ENCODE assay signal across 8 mouse cellular contexts in genomic region chrX:48284386-48285005, GRCm38 (mm10). TPM values are rescaled to one million over a fixed set of nuclear protein-coding genes. Genes with fewer than 3 reads are reported as not detected.
A peak's percentile ranks its signal among the peaks of the same experiment; 100 is the strongest.
DNase-seq lines count a peak whose midpoint lies in the region; ATAC-seq and TF ChIP-seq lines count a peak whose summit lies in the region.

No protein-coding gene starts in this region.

- peak; percentile 73 for ATAC-seq in CD4-positive, CD25-positive, alpha-beta regulatory T cell, adult 4 months
- ATAC-seq in heart, embryonic 14.5 days (ENCODE audit: insufficient number of reproducible peaks, insufficient read depth, low FRiP score, low read depth): peak; percentile 81
- ATAC-seq in liver, embryonic 15.5 days (ENCODE audit: insufficient read depth): peak; percentile 77
- ATAC-seq in neural tube, embryonic 12.5 days (ENCODE audit: low FRiP score, low read depth): peak; percentile 90

- DNase-seq in fat pad, adult 2 months (ENCODE audit: extremely low read depth, low read depth, low spot score): peak; percentile 14
- DNase-seq in kidney, postnatal 25 days: peak; percentile 78 to 92
- peak; percentile 80 for DNase-seq in testis, postnatal 14 days (ENCODE audit: low spot score)

- TF ChIP-seq CTCF in bone marrow macrophage, adult 2 months (IDR thresholded peaks at IDR 0.05; ENCODE audit: low read depth, low read length): no peak

- H3K27ac ChIP-seq in bone marrow macrophage, adult 2 months (ENCODE audit: insufficient read depth, low read depth, low read length): peak overlapping the region; percentile 86
- peak overlapping the region; percentile 80 to 88 for H3K27ac ChIP-seq in heart, embryonic 14.5 days (replicated peaks in 1 of 2; ENCODE audit: control insufficient read depth in 1 of 2, insufficient read depth in 1 of 2, low read depth in 2 of 2, low read length in 2 of 2)
- H3K27ac ChIP-seq in liver, embryonic 15.5 days (replicated peaks): peak overlapping the region; percentile 97
- H3K27ac ChIP-seq in neural tube, embryonic 12.5 days: peak overlapping the region; percentile 77

- peak overlapping the region; percentile 65 for H3K4me2 ChIP-seq in heart, embryonic 14.5 days (ENCODE audit: low read length)
- H3K4me2 ChIP-seq in liver, embryonic 15.5 days: peak overlapping the region; percentile 82
- peak overlapping the region; percentile 58 for H3K4me2 ChIP-seq in neural tube, embryonic 12.5 days (replicated peaks)

- no peaks in the 10 kb centered on the region for H3K9me3 ChIP-seq in heart, embryonic 14.5 days (ENCODE audit: control insufficient read depth, low read length)
- H3K9me3 ChIP-seq in liver, embryonic 15.5 days (replicated peaks): no peaks in the 10 kb centered on the region
- no peaks in the 10 kb centered on the region for H3K9me3 ChIP-seq in neural tube, embryonic 12.5 days

- TF ChIP-seq POLR2A in bone marrow macrophage, adult 2 months (IDR thresholded peaks at IDR 0.05; ENCODE audit: borderline replicate concordance, low read depth, low read length): no peak

- peak overlapping the region; percentile 78 for H3K4me3 ChIP-seq in bone marrow macrophage, adult 2 months (ENCODE audit: insufficient read depth, low read length)
- peak overlapping the region; percentile 53 to 68 for H3K4me3 ChIP-seq in heart, embryonic 14.5 days (ENCODE audit: control insufficient read depth in 1 of 2, insufficient read depth in 1 of 2, low read depth in 1 of 2, low read length in 2 of 2)
- peak overlapping the region; percentile 63 for H3K4me3 ChIP-seq in liver, embryonic 15.5 days (replicated peaks)
- H3K4me3 ChIP-seq in neural tube, embryonic 12.5 days: peak overlapping the region; percentile 41

- H3K9ac ChIP-seq in heart, embryonic 14.5 days (ENCODE audit: low read length): peak overlapping the region; percentile 74
- peak overlapping the region; percentile 67 for H3K9ac ChIP-seq in liver, embryonic 15.5 days
- peak overlapping the region; percentile 52; the same call in 1 of the 2 replicates for H3K9ac ChIP-seq in neural tube, embryonic 12.5 days

- H3K27me3 ChIP-seq in heart, embryonic 14.5 days (ENCODE audit: control insufficient read depth, insufficient read depth, low read length): peaks cover 8% of the 10 kb centered on the region
- H3K27me3 ChIP-seq in liver, embryonic 15.5 days: no peaks in the 10 kb centered on the region; the same call in 1 of the 2 replicates
- H3K27me3 ChIP-seq in neural tube, embryonic 12.5 days (replicated peaks): no peaks in the 10 kb centered on the region

- peaks cover 12% of the 10 kb centered on the region; the same call in 1 of the 2 replicates for H3K36me3 ChIP-seq in heart, embryonic 14.5 days (ENCODE audit: control insufficient read depth, insufficient read depth, low read length)
- peaks cover 15% of the 10 kb centered on the region; the same call in 1 of the 2 replicates for H3K36me3 ChIP-seq in liver, embryonic 15.5 days (replicated peaks)
- H3K36me3 ChIP-seq in neural tube, embryonic 12.5 days: no peaks in the 10 kb centered on the region; the same call in 1 of the 2 replicates

- H3K4me1 ChIP-seq in bone marrow macrophage, adult 2 months (ENCODE audit: control insufficient read depth, insufficient read depth, low read length): no peaks in the 10 kb centered on the region
- H3K4me1 ChIP-seq in heart, embryonic 14.5 days (ENCODE audit: control insufficient read depth in 2 of 2, insufficient read depth in 2 of 2, low read length in 2 of 2): no peaks in the 10 kb centered on the region
- peaks cover 44% of the 10 kb centered on the region for H3K4me1 ChIP-seq in liver, embryonic 15.5 days (replicated peaks)
- H3K4me1 ChIP-seq in neural tube, embryonic 12.5 days: no peaks in the 10 kb centered on the region

- 13% methylated on average over 37 of the region's 37 CpGs for WGBS in heart, embryonic 14.5 days
- 8% methylated on average over 35 of the region's 37 CpGs for WGBS in liver, embryonic 15.5 days (ENCODE audit: insufficient replicate concordance)
- WGBS in neural tube, embryonic 12.5 days: 17% methylated on average over 32 of the region's 37 CpGs

RNA-seq across cellular contexts. Expression of gene Utp14a, which starts 27.8 kb away (rescaled TPM):
- polyA plus RNA-seq in CD4-positive, CD25-positive, alpha-beta regulatory T cell, adult 4 months (2017; shearing (Covaris generic)): 10 to 100 TPM; 32.1 to 33.6 TPM
- 31.1 and 35.9 TPM in 2 replicates for polyA plus RNA-seq in bone marrow macrophage, adult 2 months (2012; ENCODE audit: insufficient read depth, insufficient read length, missing spikeins)
- 9.5 and 10.8 TPM in 2 replicates for polyA plus RNA-seq in heart, embryonic 14.5 days (2014; fragmentation: Nextera tagmentation; extraction: Ambion mirVana)
- polyA plus RNA-seq in liver, embryonic 15.5 days (2015; fragmentation: Nextera tagmentation; extraction: Ambion mirVana): 6.8 and 8.1 TPM in 2 replicates
- polyA plus RNA-seq in neural tube, embryonic 12.5 days (2016; fragmentation: Nextera tagmentation; extraction: Ambion mirVana): 18.3 and 21.0 TPM in 2 replicates

RNA-seq across cellular contexts. Expression of gene Bcorl1, which starts 56.7 kb away (rescaled TPM):
- 1 to 10 TPM; 2.3 to 2.7 TPM for polyA plus RNA-seq in CD4-positive, CD25-positive, alpha-beta regulatory T cell, adult 4 months (2017; shearing (Covaris generic))
- polyA plus RNA-seq in bone marrow macrophage, adult 2 months (2012; ENCODE audit: insufficient read depth, insufficient read length, missing spikeins): 9.6 TPM in 2 replicates
- polyA plus RNA-seq in heart, embryonic 14.5 days (2014; fragmentation: Nextera tagmentation; extraction: Ambion mirVana): 4.7 and 5.0 TPM in 2 replicates
- polyA plus RNA-seq in liver, embryonic 15.5 days (2015; fragmentation: Nextera tagmentation; extraction: Ambion mirVana): 3.6 and 3.7 TPM in 2 replicates
- polyA plus RNA-seq in neural tube, embryonic 12.5 days (2016; fragmentation: Nextera tagmentation; extraction: Ambion mirVana): 5.4 and 5.9 TPM in 2 replicates

Comparison
In these comparisons a context has a peak if more than half of its experiments do, and no peak if none do; other contexts are left out.
1. Peak in every context shown above with its lines: DNase-seq, ATAC-seq, H3K4me3 ChIP-seq and H3K27ac ChIP-seq.
2. DNase-seq: peak in every context shown above with its lines; median percentile 85 in kidney, postnatal 25 days; 80 in testis, postnatal 14 days; 14 in fat pad, adult 2 months.